Mouse (Mus musculus) fat pad, adult 2 months (tissue): ENCODE results near the gene Slc12a6.

Experiments used
- DNase-seq: peaks from one replicate; pipeline ENCODE4 v3.0.0-alpha.2; 2011; ENCODE audit warnings: low read depth, low spot score; ENCODE audit errors: extremely low read depth

Slc12a6 gene

DNA sequence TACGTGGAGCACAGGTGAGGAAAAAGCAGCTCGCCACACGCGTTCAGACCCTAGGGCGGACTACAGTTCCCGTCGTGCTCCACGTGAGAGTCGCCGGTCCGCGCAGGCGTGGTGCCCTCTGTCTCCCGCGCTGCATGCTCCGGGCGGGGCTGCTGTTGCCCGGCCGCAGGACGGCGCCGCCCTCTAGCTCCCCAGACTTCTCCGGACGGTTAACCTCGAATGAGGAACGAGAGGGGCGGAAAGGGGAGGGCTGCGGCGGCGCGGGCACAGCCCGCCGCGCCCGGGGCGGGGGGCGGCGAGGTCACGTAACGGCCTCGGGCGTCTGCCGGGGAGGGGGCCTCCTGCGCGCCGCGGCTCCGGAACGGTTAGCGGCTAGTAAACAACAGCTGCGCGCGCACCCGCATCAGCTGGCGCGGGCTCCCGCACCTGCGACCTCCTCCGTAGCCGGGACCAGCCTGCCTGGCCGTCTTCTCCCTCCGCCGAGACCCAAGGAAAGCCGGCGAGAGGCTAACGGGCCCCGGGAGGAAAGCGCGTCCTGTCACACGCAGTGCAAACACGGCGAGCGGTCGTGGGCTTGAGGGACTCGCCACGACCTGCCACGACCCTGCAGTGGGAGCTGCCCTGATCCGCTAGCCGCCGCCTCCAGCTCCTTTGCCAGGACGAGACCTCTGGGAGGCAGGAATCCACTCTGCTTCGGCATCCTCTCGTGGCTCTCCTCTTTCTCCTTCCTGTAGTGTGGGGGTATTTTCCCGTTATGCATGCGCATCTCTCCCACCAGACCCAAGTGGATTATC, at the start of gene Slc12a6:
Gene Slc12a6, plus strand, starts transcription at position 378 of the 794 bp plus-strand sequence.
- DNase-seq, result no peak

DNA sequence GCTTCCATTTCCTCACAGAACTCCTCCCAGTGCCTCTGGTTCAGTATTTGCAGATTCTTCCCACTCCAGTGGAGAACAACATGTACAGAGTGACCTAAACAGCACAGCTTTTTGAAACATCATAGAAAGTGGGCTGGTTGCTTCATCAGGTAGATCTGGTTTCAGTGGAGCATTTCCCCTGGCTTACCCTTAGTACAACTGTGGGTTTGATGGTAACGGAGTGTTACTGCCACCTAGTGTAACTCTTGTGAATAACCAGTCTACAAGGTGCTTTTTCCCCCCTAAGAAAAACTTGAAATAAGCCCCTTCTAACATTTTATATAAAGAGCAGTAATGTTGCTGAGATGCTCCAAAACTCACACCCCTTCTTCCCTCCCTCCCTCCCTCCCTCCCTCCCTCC, 49.6 kb upstream of the Slc12a6 start:
- DNase-seq, result no peak

DNA sequence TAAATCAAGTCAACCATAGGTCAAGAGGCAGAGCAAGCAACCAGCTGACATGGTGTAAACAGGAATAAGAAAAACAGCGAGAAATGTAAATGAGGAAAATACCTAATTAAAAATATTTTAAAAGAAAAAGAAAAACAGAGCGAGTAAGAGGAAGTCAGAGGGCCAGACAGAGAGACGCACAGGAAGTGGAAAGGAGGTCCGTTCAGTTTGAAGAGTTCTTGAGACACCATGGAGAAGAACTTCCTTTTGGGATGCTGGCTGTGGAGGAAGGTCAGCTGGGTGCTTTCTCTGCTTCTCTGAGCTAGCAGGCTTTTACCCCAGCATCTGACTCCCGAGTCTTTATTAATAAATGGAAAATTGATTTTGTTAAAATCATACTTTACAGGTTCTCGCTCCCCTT, 48.0 kb upstream of the Slc12a6 start:
- DNase-seq, result no peak

DNA sequence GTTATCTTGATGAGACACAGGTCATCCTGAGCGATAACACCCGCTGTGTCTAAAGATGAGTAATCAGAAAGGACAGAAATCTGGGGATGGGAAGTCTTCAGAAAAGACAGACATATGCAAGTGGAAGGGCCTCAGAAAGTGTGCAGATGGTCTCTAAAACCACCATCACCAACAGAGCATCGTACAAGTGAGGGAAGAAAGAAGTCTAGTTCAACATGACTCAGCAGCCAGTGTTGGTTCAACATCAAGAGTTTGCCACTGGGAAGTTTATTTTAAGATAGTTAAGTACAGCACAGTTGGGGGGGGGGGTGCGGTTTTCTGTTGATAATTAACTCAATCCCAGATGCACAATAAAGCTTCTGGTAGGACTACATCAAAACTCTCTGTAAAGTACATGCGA, 44.7 kb upstream of the Slc12a6 start:
- DNase-seq, result no peak

DNA sequence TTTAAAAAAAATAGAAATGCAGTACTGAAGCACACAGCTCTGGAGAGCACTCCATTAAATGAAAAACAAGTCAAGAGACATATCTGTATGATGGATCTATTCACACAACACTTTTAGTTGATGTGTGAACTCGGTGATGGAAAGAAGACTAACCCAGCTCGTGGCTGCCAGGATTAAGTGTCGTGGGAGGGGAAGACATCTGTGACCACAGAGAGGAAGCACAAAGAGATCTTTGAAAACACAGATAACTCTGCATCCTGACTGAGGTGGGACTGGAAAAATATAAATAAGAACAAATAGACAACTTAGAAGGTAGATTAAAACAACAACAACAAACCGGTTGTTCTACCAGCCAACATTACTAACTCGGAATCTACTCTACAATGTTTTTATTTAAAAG, 43.0 kb upstream of the Slc12a6 start:
- no peak for DNase-seq

DNA sequence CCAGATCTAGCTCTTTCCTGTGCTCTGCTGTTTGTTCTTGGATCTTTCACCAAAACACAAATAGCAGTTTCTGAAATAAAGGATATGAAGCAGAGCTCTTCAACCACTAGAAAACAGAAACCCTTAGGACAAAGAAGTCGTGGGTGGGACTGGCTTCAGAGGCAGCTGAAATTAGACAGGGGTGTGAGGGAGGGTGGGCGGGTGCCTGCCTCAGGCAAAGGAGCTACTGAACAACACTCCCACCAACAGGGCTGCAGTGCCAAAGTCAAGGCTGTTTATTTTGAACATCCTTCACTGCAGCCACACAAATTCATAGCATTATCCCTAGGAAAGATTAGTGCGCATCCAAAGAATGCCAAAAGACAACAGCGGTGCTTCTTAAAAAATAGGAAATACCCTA, 41.3 kb upstream of the Slc12a6 start:
- no peak for DNase-seq

DNA sequence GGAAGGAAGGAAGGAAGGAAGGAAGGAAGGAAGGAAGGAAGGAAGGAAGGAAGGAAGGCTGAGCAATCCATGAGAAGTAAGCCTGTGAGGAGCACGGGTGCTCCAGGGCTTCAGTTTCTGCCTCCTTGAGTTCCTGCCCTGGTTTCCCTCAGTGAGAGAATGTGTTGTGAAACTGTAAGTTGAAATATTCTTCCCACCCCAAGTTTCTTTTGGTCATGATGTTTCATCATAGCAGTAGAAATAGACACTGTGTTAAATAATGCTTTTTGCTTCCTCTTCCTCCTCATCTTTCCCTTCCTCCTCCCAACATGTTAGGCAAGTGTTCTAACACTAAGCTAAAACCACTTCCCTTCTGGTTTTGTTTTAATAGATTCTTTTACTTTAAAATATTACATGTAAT, 33.0 kb upstream of the Slc12a6 start:
- no peak for DNase-seq

DNA sequence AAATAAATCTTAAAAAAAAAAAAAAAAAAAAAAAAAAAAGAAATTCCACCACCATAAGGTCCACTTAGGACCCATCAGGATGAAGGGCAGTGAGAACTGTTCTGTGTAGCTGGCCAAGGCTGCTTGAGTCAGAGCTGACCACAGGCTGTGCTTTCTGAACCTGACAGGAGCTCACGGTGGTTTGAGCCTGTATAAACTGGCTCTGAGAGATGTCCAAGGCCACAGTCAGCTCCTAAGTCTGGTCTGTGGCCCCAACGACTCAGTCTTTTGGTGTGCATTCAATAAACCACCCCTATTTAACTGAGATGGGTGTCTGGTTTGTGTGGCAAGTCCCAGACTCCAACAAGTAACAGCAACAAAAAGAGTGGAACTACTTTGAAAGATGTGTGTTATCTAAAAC, 29.0 kb upstream of the Slc12a6 start:
- DNase-seq, result no peak

DNA sequence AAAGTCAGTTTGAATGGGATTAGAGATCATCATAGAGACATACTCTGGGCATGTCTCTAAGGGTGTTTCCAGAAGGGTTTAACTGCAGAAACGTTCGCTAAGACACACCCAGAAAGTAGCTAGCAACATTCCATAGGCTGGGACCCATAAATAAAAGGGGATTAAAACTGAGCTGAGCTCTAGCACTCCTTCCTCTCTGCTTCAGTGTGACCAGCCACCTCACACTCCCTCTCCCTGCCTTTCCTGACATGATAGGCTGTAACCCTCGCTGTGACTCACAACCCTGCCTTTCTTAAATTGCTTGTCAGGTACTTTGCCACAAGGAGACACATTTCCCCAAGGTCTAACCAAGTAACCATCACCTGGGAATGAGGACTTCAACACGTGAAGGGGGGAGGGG, 27.6 kb upstream of the Slc12a6 start:
- no peak for DNase-seq

DNA sequence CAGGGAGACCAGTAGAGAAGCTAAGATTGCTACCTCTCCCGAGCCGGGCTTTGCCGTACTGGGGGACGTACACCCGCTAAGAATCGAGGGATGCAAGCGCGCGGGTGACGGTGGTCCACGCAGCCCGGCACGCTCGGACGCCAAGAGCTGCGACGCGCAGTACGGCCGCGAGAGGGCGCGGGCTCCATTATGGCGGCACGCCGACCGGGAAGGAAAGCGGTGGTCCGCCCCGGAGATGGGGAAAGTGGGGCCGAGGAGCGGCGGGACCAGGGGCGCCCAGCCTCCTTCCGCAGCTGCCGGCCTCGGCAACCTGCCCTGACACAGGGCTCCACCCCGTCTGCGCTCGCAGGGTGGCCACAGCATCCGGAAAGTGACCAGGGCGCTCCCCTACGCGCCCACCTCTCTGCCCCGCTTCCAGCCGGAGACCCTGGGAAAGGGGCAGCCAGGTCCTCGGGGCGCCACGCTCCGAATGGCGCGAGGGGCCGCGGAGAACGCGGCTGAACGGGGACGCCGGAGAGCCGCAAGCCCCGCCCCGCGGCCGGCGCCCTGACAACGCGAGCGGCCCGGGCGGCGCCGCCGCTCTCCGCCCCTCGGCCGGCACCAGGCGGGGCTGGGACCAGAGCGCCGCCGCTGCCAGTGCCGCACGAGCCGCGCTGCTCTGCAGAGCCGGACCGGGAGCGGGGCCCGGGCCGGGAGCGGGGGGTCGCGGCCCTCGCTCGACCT, 26.3 kb upstream of the Slc12a6 start, which contains the start of gene Lpcat4:
Gene Lpcat4, plus strand, starts transcription at position 257 of the 723 bp plus-strand sequence.
- DNase-seq, result no peak

DNA sequence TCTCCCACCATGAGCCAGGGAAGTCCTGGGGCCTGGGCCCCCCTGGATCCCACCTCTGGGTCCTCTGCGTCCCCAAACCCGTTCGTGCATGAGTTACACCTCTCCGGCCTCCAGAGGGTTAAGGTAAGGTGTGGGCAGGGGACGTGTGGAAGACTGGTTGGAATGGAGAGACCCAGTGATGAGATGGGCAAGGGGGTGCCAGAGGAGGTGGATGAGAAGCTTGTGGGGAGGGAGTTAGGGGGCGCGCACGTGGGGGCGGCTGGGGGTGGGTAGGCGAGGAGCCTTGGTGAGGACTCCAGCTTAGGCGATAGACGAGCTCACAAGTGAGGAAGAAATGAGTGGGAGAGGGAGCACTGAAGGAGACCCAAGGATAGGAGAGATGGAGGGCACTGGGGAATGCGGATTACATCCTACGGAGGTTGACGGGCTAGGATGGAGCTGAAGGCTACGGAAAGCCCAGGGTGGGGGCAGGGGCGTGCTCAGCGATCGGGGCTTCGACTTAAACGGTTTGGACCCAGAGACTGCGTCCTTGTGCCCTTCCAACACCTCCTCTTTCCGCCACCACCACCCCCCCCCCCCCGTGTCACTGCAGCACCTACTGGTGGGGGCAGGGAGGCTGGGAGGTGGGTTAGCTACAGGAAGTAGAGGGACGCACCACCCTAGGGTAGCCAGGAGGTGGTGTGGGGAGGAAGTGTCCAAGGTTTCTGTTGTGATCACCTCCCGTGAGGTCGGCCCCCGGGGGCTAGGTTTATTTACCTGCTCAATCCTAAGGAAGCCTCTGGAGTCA, 25.5 kb upstream of the Slc12a6 start:
- DNase-seq, result no peak

DNA sequence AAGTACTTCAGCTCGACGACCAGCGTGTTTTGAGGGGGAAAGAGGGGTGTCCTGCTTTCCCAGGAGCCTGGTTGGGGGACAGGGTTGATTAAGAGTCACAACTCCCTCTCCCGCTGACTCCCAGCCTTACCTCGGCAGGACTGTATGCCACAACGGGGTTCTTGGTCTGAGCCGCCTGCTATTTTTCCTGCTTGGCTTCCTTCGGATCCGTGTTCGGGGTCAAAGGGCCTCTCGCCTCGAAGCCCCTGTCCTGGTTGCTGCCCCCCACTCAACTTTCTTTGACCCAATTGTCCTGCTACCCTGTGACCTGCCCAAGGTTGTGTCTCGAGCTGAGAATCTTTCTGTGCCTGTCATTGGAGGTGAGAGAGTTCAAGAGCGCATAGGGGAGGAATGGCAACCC, 23.8 kb upstream of the Slc12a6 start:
- DNase-seq, result no peak

DNA sequence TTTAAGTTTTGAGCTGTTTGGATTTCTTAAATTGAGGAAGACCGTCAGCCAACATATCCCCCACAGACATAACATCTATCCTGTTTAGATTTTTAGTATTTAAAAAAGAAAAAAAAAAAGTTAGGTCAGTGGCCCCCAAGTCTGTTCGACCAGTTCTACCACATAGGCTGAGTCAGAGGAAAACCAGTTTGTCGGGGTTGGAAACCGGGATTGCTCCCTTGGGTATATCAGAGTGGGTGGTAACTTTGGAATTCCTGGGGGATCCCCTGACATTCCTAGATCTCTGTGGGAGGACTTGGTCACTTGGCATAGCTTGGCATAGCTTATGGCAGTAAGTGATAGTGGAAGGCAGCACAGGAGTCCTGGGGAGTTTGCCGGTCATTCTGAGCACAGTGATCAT, 20.3 kb upstream of the Slc12a6 start:
- no peak for DNase-seq

DNA sequence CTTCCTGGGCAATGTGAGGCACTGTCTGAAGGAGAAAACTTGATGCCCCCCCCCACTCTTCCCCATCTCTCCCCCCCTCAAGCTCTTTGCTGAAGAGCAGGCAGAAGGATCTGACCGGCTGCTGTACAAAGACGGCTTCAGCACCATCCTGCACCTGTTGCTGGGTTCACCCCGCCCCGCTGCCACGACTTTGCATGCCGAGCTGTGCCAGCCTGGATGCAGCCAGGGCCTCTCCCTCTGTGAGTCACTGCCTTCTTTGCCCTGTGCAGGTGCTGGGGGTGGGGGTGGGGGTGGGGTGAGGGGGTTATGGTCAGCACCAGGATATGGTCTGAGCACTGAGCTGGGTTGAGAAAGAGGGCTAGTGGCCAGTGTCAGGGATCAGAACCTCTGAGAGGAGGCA, 19.4 kb upstream of the Slc12a6 start:
- no peak for DNase-seq

DNA sequence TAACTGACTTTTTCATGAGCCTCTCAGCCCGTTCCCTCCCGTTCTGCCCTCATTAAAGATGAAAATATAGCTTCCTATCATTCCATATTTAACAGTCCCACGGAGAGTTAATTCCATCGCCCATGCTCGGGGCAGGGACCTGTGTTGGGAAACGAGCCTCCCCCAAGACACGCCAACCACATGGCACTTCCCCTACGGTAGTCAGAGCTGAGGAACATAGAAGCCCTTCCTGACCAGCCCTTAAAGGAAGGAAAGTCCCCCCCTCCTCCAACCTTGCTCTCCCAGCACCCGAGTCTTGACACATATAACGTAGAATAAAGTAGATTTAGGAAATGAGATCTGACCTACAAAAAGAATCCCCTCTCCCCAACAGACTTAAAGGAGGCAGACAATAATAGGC, 18.3 kb upstream of the Slc12a6 start:
- DNase-seq, result no peak

DNA sequence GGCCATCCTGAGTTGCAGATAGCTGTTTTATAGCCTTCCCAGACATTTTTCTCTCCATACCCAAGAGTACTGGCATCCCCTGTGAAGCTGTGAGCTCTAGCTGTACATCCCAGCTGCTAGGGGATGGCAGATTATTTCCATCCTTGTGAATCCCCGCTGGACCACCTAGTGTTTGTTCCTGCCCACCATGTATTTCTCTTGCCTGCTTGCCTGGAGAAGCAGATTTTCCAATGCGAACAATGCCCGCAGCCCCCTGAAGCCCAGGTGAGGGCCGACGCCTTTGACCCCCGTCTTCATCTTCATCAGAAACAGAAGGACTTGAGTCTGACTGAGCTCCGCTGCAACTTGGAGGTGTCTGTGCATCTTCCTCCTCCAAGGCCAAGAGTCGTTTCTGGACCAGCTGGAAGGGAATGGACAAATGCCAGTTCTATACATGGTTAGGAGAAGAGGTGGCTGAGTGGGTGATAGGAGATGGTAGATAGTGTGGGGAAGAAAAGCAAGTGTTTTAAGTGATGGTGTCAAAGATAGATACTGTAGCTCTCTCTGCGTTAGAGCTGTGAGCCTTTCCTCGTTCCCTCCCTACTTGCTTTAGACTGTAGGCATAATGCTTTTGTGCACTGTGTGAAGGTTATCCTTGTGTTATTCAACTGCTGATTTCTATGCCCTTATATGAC, 15.7 kb upstream of the Slc12a6 start:
- no peak for DNase-seq

DNA sequence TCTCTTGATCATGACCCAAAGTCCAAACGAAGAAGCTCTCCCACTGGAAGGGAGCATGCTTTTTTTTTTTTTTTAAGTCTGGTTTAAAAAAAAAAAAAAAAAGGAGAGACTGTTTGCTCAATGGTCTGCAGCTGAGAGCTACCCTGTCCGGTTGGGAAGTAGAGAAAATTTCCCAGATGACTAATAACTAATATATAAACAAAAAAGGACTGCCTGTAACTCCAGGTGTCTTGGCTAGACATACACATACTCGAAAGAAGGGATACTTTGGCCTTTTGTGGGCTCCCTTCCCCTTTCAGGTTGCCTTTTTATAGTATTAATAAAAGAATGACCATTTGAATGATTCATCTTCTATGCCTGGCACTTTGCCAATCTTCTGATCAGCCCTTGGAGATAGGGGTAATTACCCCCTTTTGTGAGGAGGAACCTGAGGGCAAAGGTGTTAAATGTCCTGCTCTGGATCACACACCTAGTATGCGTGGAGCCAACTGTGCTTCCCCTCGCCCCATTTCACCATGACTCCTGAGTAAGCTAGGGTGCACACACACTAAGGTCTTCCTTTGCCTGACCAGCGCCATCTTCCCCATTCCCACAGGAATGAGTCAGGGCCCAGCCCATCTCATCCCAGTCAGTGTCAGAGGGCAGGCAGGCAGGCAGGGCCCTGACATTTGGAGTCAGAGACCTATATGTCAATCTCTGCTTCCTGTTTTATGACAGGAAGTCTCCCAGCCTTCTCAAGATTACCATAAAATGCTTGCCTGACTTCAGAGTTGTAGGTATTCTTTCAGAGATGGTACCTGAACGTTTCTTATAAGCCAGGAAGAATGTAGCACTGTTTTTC, 10.7 kb upstream of the Slc12a6 start:
- no peak for DNase-seq

DNA sequence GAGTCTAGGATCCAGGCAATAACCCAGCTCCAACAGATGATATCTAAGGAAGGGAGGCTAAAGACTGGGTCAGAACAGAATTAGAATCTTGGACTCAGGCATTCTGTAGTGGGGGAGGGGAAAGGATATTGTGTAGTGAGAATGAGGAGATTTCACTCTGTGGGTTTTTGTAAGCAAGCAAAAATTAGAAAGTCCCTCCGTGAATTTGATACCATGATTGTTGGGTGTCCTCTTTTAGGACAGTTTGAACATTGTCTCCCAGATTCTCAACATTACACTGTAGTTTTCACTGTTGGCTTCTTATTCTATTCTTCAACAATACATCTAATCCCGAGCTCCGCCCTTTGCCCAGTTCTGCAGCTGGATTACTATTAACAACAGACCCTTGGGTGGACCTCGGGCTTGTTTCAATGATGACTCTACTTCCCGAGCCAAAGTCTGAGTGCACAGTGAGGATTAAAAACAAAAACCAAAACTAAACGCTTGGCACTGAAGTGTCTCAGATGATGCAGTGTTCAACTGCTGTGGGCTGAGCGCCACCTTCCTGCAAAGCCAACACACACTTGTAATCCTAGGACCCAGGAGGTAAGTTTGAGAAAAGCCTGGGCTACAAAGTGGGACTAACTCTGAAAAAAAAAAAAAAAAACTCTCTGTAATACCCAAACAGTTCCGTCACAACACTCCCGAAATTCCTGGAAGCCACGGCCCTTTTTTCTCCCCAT, 6.2 kb upstream of the Slc12a6 start, which contains the start of gene Nutm1:
Gene Nutm1, minus strand, starts transcription at position 51 of the 722 bp plus-strand sequence.
- DNase-seq, result no peak
